Mouse (Mus musculus) ES-E14 (cell line): ENCODE measurements at regions not wholly inside any gene's neighbourhood (a gene's known extent, or its start where the extent isn't known, plus 50 kb on each side); places are given as distances from the start of the nearest gene placed in this dataset.
"Not testable (repeated sequence)": the region's sequence is repeated elsewhere in the genome, so short reads cannot be mapped to it uniquely, and the experiment has no call there.

Experiments used
- DNase-seq: peaks from one replicate; pipeline ENCODE4 v3.0.0-alpha.2; 2013; ENCODE audit warnings: low read depth, low spot score
- H3K27ac ChIP-seq: 2 replicates; pipeline ENCODE4 v1.5.1; 2012; ENCODE audit warnings: low read depth, mild to moderate bottlenecking, low read length, moderate library complexity, mixed read lengths; ENCODE audit not compliant: poor library complexity, insufficient read depth, severe bottlenecking
- H3K36me3 ChIP-seq: 2 replicates; pipeline ENCODE4 v1.6.1; 2012; ENCODE audit warnings: mild to moderate bottlenecking, low read length, moderate library complexity, mixed read lengths; ENCODE audit not compliant: control insufficient read depth, poor library complexity, insufficient read depth, severe bottlenecking
- H3K4me1 ChIP-seq, 2 experiments: fragments of 150-350 bp in 1 of 2; sonication (generic) in 1 of 2; 2 replicates each; pipeline ENCODE4 v1.6.1; 2012; ENCODE audit warnings: low read length in 2 of 2, mild to moderate bottlenecking in 1 of 2, mixed read lengths in 1 of 2; ENCODE audit not compliant: control insufficient read depth in 2 of 2, insufficient read depth in 2 of 2, poor library complexity in 1 of 2
- H3K4me3 ChIP-seq, 2 experiments: fragments of 150-350 bp in 1 of 2; sonication (generic) in 1 of 2; 2 replicates each; pipeline ENCODE4 v1.5.1; 2012; ENCODE audit warnings: low read length in 2 of 2, low read depth in 1 of 2, mild to moderate bottlenecking in 1 of 2, mixed read lengths in 1 of 2; ENCODE audit not compliant: insufficient read depth in 1 of 2, poor library complexity in 1 of 2, severe bottlenecking in 1 of 2
- H3K9ac ChIP-seq: 2 replicates; pipeline ENCODE4 v1.6.1; 2012; ENCODE audit warnings: low read depth, mild to moderate bottlenecking, low read length, mixed read lengths; ENCODE audit not compliant: poor library complexity, insufficient read depth, severe bottlenecking
- H3K9me3 ChIP-seq: fragments of 150-350 bp; sonication (generic); 2 replicates; pipeline ENCODE4 v1.6.1; 2012; ENCODE audit warnings: low read depth, mild to moderate bottlenecking, low read length; ENCODE audit not compliant: control insufficient read depth, insufficient read depth
- CHD2 ChIP-seq: IDR thresholded peaks from 2 replicates; pipeline ENCODE4 v1.6.1; 2014; ENCODE audit warnings: mild to moderate bottlenecking, low read depth, low read length, inconsistent platforms
- HCFC1 ChIP-seq: IDR thresholded peaks from 2 replicates; pipeline ENCODE4 v1.6.1; 2012; ENCODE audit warnings: low read length, inconsistent platforms, borderline replicate concordance; ENCODE audit not compliant: insufficient read depth
- MAFK ChIP-seq: IDR thresholded peaks from 2 replicates; pipeline ENCODE4 v1.6.1; 2014; ENCODE audit warnings: mild to moderate bottlenecking, low read depth, low read length, inconsistent platforms; ENCODE audit not compliant: insufficient read depth
- ZC3H11A ChIP-seq: IDR thresholded peaks from 2 replicates; pipeline ENCODE4 v1.6.1; 2012; ENCODE audit warnings: low read depth, mild to moderate bottlenecking, inconsistent platforms, low read length, borderline replicate concordance
- ZNF384 ChIP-seq: IDR thresholded peaks from 2 replicates; pipeline ENCODE4 v1.6.1; 2012; ENCODE audit warnings: low read depth, low read length, inconsistent platforms
- in situ Hi-C, 2 experiments: fragments of 600-800 bp; cut with MboI; formaldehyde crosslinking; loops; one replicate each; pipeline ENCODE4 v1.15.1; 2025; ENCODE audit warnings: low sequenced_read_pairs in 2 of 2, inconsistent platforms in 1 of 2; ENCODE audit not compliant: unreplicated experiment in 2 of 2

DNA sequence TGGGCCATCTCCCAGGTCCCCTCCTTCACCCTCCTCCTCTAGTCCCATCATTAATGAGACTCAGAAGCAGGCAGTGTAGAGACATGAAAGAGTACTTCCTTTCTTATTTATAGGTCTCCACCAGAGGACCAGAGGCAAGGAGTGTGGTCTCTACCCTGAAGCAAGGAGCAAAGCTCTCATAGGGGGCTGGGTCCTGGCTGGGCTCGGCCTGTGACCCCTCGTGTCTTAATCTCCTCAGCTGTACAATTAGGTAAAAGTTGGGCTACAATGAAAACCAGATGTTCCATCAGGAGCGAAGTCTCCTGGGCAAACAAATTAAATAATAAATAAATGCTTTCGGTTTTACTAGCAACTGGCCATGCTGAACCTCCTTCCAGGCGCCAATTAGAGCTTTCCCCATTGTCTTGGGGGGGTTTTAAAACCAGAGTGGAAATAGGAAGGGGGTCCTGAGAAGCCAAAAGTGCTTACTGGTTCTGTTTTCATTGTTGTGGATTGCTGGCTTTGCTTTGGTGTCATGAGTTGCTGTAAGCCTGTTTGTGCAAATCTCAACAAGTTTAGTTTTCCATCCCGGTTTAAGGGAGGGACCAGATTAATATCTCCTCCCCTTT is 454.2 kb upstream of the Sall1 start:
- no peak for DNase-seq
- H3K36me3 ChIP-seq, result no peaks in the 10 kb centered on the region
- no peaks in the 10 kb centered on the region for H3K4me1 ChIP-seq
- in situ Hi-C loops, result no loop called here
- no peak overlapping the region for H3K4me3 ChIP-seq
- H3K9me3 ChIP-seq, result no peaks in the 10 kb centered on the region
- no peak overlapping the region for H3K9ac ChIP-seq
- TF ChIP-seq HCFC1 (no peak), ZC3H11A (no peak), MAFK (no peak), ZNF384 (no peak), CHD2 (no peak)
- no peak overlapping the region for H3K27ac ChIP-seq

DNA sequence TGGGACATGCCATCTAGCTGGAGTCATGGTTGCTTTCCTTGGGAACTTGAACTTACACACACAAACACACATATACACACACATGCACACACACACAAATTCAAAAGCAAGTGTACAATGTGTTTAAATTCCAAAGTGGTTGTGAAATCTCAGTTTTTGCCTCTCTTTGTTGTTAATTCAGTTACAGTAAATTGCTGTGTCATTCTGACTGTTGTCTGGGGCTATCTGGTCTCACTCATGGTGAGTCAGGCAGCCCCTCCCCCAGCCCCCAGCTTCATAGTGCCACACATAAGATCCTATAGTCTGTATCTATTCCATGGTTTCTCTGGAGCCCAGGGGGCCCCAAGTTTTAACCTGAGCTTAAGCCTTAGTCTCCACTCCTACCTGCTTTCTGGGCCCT is 448.4 kb upstream of the Sall1 start:
- no peak overlapping the region for H3K9ac ChIP-seq
- H3K9me3 ChIP-seq, result no peaks in the 10 kb centered on the region
- H3K27ac ChIP-seq, result no peak overlapping the region
- H3K4me1 ChIP-seq, result peaks cover 0 to 2% of the 10 kb centered on the region in 2 experiments; a peak in 1 of 4 replicates
- H3K4me3 ChIP-seq, result no peak overlapping the region
- no peak for DNase-seq
- no peaks in the 10 kb centered on the region for H3K36me3 ChIP-seq
- peak; percentile 75 for TF ChIP-seq MAFK
- no peak for TF ChIP-seq ZC3H11A
- in situ Hi-C loops, result no loop called here

DNA sequence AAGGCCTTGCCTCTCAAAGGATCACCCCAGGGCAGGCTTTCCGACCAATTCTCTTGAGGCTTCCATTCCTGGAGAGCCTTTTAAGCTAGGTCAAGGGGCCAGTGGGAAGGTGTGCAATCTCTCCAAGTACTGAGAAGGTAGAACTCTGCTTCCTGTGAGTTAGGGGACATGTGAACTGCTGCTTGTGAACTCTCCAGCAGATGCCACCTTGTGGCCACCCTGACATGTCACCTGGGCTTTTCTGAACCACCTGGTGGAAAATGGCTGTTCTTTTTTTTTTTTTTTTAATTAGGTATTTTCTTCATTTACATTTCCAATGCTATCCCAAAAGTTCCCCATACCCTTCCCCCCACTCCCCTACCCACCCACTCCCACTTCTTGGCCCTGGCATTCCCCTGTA is 438.5 kb upstream of the Sall1 start:
- H3K4me1 ChIP-seq, in situ Hi-C loops, H3K9ac ChIP-seq, H3K4me3 ChIP-seq, H3K27ac ChIP-seq, H3K9me3 ChIP-seq, H3K36me3 ChIP-seq: not testable (repeated sequence)
- TF ChIP-seq ZNF384, result peak; percentile 83
- DNase-seq, result peak; percentile 22

DNA sequence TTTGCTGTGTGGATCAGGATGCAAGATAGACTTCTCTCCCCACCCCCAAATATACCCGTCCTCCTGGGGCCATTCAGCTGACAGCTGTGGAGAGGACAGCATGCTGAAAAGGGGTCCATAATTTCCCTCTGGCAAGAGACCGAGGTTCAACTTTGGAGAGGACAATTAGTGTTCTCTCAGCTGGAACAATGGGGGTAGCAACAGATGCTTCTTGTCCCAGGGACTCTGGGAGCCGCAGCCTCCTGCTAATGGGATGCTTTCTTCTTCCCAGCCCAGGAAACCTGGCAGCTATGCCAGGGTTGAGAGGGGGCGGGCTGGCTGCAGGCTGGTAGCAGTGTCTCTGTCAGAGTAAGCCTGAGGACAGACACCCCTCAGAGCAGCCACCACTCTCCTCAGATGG is 433.0 kb upstream of the Sall1 start:
- TF ChIP-seq MAFK (no peak), ZC3H11A (no peak), HCFC1 (no peak), CHD2 (no peak), ZNF384 (no peak)
- Histone ChIP-seq H3K9ac (no peak overlapping the region), H3K4me1 (no peaks in the 10 kb centered on the region), H3K27ac (no peak overlapping the region), H3K36me3 (no peaks in the 10 kb centered on the region), H3K4me3 (no peak overlapping the region), H3K9me3 (no peaks in the 10 kb centered on the region)
- DNase-seq, result no peak
- in situ Hi-C loops, result no loop called here

DNA sequence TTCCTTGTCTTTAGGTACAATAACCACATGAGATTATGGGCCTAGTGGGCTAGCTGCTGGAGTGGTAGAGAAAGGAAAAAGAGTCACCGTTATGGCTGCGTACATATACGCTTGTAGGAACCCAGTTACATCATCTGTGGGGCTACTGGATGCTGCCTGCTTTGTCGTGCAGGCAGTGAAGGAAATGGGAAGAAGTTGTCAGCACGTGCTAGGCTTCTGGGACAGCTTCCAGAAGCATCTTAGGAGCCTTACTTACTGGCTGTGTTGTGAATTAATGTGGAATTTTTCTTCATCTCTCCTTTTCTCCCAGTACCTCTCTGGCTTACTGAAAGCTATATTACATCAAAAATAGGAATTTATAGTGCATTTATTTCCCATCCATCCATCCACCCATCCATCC is 427.2 kb upstream of the Sall1 start:
- no peaks in the 10 kb centered on the region for H3K4me1 ChIP-seq
- no peak overlapping the region for H3K27ac ChIP-seq
- in situ Hi-C loops, result no loop called here
- H3K9ac ChIP-seq, result no peak overlapping the region
- no peak for TF ChIP-seq ZNF384
- no peak for TF ChIP-seq MAFK
- no peak for TF ChIP-seq HCFC1
- no peak for TF ChIP-seq CHD2
- TF ChIP-seq ZC3H11A, result no peak
- H3K36me3 ChIP-seq, result no peaks in the 10 kb centered on the region
- H3K4me3 ChIP-seq, result no peak overlapping the region
- H3K9me3 ChIP-seq, result no peaks in the 10 kb centered on the region
- DNase-seq, result no peak
